Mouse (Mus musculus): ENCODE data around the gene Elavl4. TPM values are rescaled to one million over a fixed set of nuclear protein-coding genes. Genes with fewer than 3 reads are reported as not detected.

Gene Elavl4
- polyA plus RNA-seq, 2 experiments = 0.04 TPM; not detected in 1

DNA sequence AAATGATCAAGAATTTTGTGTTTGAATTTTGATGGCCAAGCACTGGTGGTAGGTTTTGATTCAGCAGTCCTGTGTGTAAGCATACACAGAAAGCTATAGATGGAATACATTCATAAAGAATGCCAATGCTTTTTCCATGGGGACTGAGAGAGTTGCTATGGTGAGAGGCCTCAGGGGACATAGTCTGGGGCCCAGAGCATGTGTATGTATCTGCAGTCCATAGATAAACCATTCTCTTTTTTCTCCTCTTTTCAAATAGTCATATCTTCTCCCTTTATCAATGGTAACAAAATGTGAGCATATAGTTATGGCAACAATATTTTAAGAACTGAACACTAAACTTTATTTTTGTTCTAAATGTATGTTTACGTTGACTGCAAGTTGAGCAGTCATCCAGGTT is 122.1 kb downstream of the Elavl4 start:
- DNase-seq (ENCODE audit: low read depth in 3 of 3, low spot score in 3 of 3) (peak; percentile 22 to 32 (median 31)), ATAC-seq (ENCODE audit: insufficient read depth) (peak; percentile 85)
- Histone ChIP-seq H3K27ac (peak overlapping the region; percentile 21; the same call in 1 of the 2 replicates), H3K4me1 (replicated peaks; ENCODE audit: control insufficient read depth in 2 of 2, insufficient read depth in 2 of 2, low read length in 1 of 2) (peaks cover 26 to 40% of the 10 kb centered on the region in 2 experiments), H3K36me3 (replicated peaks; ENCODE audit: control insufficient read depth, insufficient read depth, low read depth) (no peaks in the 10 kb centered on the region), H3K4me2 (ENCODE audit: low read depth) (peak overlapping the region; percentile 64), H3K9me3 (ENCODE audit: control insufficient read depth, low read length) (no peaks in the 10 kb centered on the region), H3K9ac (replicated peaks) (no peak overlapping the region), H3K4me3 (ENCODE audit: insufficient read depth in 1 of 2, low read depth in 2 of 2, low read length in 2 of 2) (no peak overlapping the region), H3K27me3 (ENCODE audit: control insufficient read depth, insufficient read depth, low read length) (no peaks in the 10 kb centered on the region)
- TF ChIP-seq EP300 (IDR thresholded peaks at IDR 0.05; ENCODE audit: low read depth) (peak; percentile 70), CTCF (IDR thresholded peaks at IDR 0.05; ENCODE audit: low read depth) (no peak)
- WGBS (ENCODE audit: insufficient replicate concordance) = 48% methylated on average over 1 of the region's 1 CpGs

- H3K36me3 ChIP-seq (replicated peaks; ENCODE audit: control insufficient read depth, insufficient read depth, low read depth) = no peaks in the 10 kb centered on the region
- H3K27me3 ChIP-seq (ENCODE audit: control insufficient read depth, insufficient read depth, low read length) = no peaks in the 10 kb centered on the region
- peak overlapping the region; percentile 21; the same call in 1 of the 2 replicates for H3K27ac ChIP-seq
- no peaks in the 10 kb centered on the region for H3K9me3 ChIP-seq (ENCODE audit: control insufficient read depth, low read length)
- no peak for TF ChIP-seq CTCF (IDR thresholded peaks at IDR 0.05; ENCODE audit: low read depth)
- TF ChIP-seq EP300 (IDR thresholded peaks at IDR 0.05; ENCODE audit: low read depth) = no peak
- ATAC-seq (ENCODE audit: insufficient read depth) (peak; percentile 61), DNase-seq (ENCODE audit: low read depth in 3 of 3, low spot score in 3 of 3) (no peak)
- no peak overlapping the region; a peak in 2 of 4 replicates for H3K4me3 ChIP-seq (ENCODE audit: insufficient read depth in 1 of 2, low read depth in 2 of 2, low read length in 2 of 2)
- H3K9ac ChIP-seq (replicated peaks) = peak overlapping the region; percentile 5
- H3K4me2 ChIP-seq (ENCODE audit: low read depth) = peak overlapping the region; percentile 64
- peaks cover 22 to 36% of the 10 kb centered on the region in 2 experiments for H3K4me1 ChIP-seq (replicated peaks; ENCODE audit: control insufficient read depth in 2 of 2, insufficient read depth in 2 of 2, low read length in 1 of 2)
Observed at GRCm38 (mm10) chr4:110229238-110229637, 122.5 kb downstream of the Elavl4 start.

DNA sequence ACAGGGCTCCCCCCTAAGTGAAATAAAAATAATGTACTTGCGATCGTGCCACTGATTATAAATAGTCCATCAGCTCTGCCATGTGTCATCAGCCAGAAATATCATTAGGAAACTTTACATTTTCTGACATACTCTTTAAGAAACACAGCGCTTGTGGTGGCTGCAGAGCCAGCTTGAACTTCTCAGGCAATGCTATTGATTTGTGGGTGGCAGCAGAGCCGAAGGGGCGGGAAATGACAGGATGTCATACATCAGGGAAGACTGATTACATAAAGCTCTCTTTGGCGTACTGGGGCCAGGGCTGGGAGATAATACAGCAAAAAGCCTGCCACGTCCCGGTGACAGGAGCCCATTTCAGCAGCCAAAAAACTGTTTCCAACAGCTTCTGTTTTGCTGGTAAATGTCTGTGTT is 124.1 kb downstream of the Elavl4 start:
- Histone ChIP-seq H3K4me1 (replicated peaks; ENCODE audit: control insufficient read depth in 2 of 2, insufficient read depth in 2 of 2, low read length in 1 of 2) (peaks cover 22 to 36% of the 10 kb centered on the region in 2 experiments), H3K36me3 (replicated peaks; ENCODE audit: control insufficient read depth, insufficient read depth, low read depth) (no peaks in the 10 kb centered on the region), H3K27me3 (ENCODE audit: control insufficient read depth, insufficient read depth, low read length) (no peaks in the 10 kb centered on the region), H3K27ac (peak overlapping the region; percentile 71), H3K9me3 (ENCODE audit: control insufficient read depth, low read length) (no peaks in the 10 kb centered on the region), H3K9ac (replicated peaks) (peak overlapping the region; percentile 60), H3K4me3 (ENCODE audit: insufficient read depth in 1 of 2, low read depth in 2 of 2, low read length in 2 of 2) (peak overlapping the region; percentile 53 to 67), H3K4me2 (ENCODE audit: low read depth) (peak overlapping the region; percentile 64)
- TF ChIP-seq CTCF (IDR thresholded peaks at IDR 0.05; ENCODE audit: low read depth) (0 out of 2 replicates have a peak, but pooled peaks have one; percentile 9), EP300 (IDR thresholded peaks at IDR 0.05; ENCODE audit: low read depth) (peak; percentile 46)
- 24% methylated on average over 8 of the region's 8 CpGs for WGBS (ENCODE audit: insufficient replicate concordance)
- peak; percentile 35 to 49 (median 41) for DNase-seq (ENCODE audit: low read depth in 3 of 3, low spot score in 3 of 3)
- peak; percentile 79 for ATAC-seq (ENCODE audit: insufficient read depth)

- no peak overlapping the region for H3K27ac ChIP-seq
- no peak overlapping the region for H3K4me3 ChIP-seq (ENCODE audit: insufficient read depth in 1 of 2, low read depth in 2 of 2, low read length in 2 of 2)
- no peaks in the 10 kb centered on the region for H3K36me3 ChIP-seq (replicated peaks; ENCODE audit: control insufficient read depth, insufficient read depth, low read depth)
- no peaks in the 10 kb centered on the region for H3K27me3 ChIP-seq (ENCODE audit: control insufficient read depth, insufficient read depth, low read length)
- H3K9me3 ChIP-seq (ENCODE audit: control insufficient read depth, low read length) = no peaks in the 10 kb centered on the region
- no peak for ATAC-seq (ENCODE audit: insufficient read depth)
- no peak for DNase-seq (ENCODE audit: low read depth in 3 of 3, low spot score in 3 of 3)
- no peak for TF ChIP-seq CTCF (IDR thresholded peaks at IDR 0.05; ENCODE audit: low read depth)
- no peak for TF ChIP-seq EP300 (IDR thresholded peaks at IDR 0.05; ENCODE audit: low read depth)
- 80% methylated on average over 10 of the region's 10 CpGs for WGBS (ENCODE audit: insufficient replicate concordance)
- no peak overlapping the region for H3K4me2 ChIP-seq (ENCODE audit: low read depth)
- no peak overlapping the region for H3K9ac ChIP-seq (replicated peaks)
- H3K4me1 ChIP-seq (replicated peaks; ENCODE audit: control insufficient read depth in 2 of 2, insufficient read depth in 2 of 2, low read length in 1 of 2) = peaks cover 19 to 27% of the 10 kb centered on the region in 2 experiments
Observed at GRCm38 (mm10) chr4:110225492-110225891, 126.2 kb downstream of the Elavl4 start.

- no peak for TF ChIP-seq EP300 (IDR thresholded peaks at IDR 0.05; ENCODE audit: low read depth)
- TF ChIP-seq CTCF (IDR thresholded peaks at IDR 0.05; ENCODE audit: low read depth) = no peak
- DNase-seq (ENCODE audit: low read depth in 3 of 3, low spot score in 3 of 3) (no peak), ATAC-seq (ENCODE audit: insufficient read depth) (no peak)
- Histone ChIP-seq H3K4me3 (ENCODE audit: insufficient read depth in 1 of 2, low read depth in 2 of 2, low read length in 2 of 2) (no peak overlapping the region), H3K4me2 (ENCODE audit: low read depth) (no peak overlapping the region), H3K9ac (replicated peaks) (no peak overlapping the region), H3K4me1 (replicated peaks; ENCODE audit: control insufficient read depth in 2 of 2, insufficient read depth in 2 of 2, low read length in 1 of 2) (no peaks in the 10 kb centered on the region), H3K27me3 (ENCODE audit: control insufficient read depth, insufficient read depth, low read length) (no peaks in the 10 kb centered on the region), H3K27ac (no peak overlapping the region), H3K9me3 (ENCODE audit: control insufficient read depth, low read length) (no peaks in the 10 kb centered on the region), H3K36me3 (replicated peaks; ENCODE audit: control insufficient read depth, insufficient read depth, low read depth) (no peaks in the 10 kb centered on the region)
- 58% methylated on average over 5 of the region's 5 CpGs for WGBS (ENCODE audit: insufficient replicate concordance)
Observed at GRCm38 (mm10) chr4:110218819-110219218, 132.9 kb downstream of the Elavl4 start.
